Mouse (Mus musculus): Measurements from ENCODE around the gene Tbcd. TPM values are rescaled to one million over a fixed set of nuclear protein-coding genes. Genes with fewer than 3 reads are reported as not detected.

The Tbcd gene
- polyA plus RNA-seq, 1 experiment = 84.6 TPM

- TF ChIP-seq POLR2A (IDR thresholded peaks at IDR 0.05; ENCODE audit: borderline replicate concordance, extremely low read depth, insufficient read depth, insufficient read length, poor library complexity, severe bottlenecking) (no peak), CTCF (IDR thresholded peaks at IDR 0.05; ENCODE audit: borderline replicate concordance, extremely low read depth, insufficient read depth, insufficient read length) (no peak)
- no peak for DNase-seq (ENCODE audit: low read depth)
These were observed 27.9 kb downstream of the Tbcd start for GRCm38 (mm10) chr11:121479476-121480203.

GRCm38 (mm10) chr11:121481129-121481528 is 29.4 kb downstream of the Tbcd start:
- no peak for DNase-seq (ENCODE audit: low read depth)
- TF ChIP-seq POLR2A (IDR thresholded peaks at IDR 0.05; ENCODE audit: borderline replicate concordance, extremely low read depth, insufficient read depth, insufficient read length, poor library complexity, severe bottlenecking) (no peak), CTCF (IDR thresholded peaks at IDR 0.05; ENCODE audit: borderline replicate concordance, extremely low read depth, insufficient read depth, insufficient read length) (no peak)

GRCm38 (mm10) chr11:121485882-121486281 is 34.1 kb downstream of the Tbcd start:
- no peak for DNase-seq (ENCODE audit: low read depth)

GRCm38 (mm10) chr11:121490651-121491050 is 38.9 kb downstream of the Tbcd start:
- TF ChIP-seq CTCF (IDR thresholded peaks at IDR 0.05; ENCODE audit: borderline replicate concordance, extremely low read depth, insufficient read depth, insufficient read length) (no peak), POLR2A (IDR thresholded peaks at IDR 0.05; ENCODE audit: borderline replicate concordance, extremely low read depth, insufficient read depth, insufficient read length, poor library complexity, severe bottlenecking) (no peak)
- DNase-seq (ENCODE audit: low read depth) = no peak

More at GRCm38 (mm10) chr11:121485882-121486281, 34.1 kb downstream of the Tbcd start:
- TF ChIP-seq CTCF (IDR thresholded peaks at IDR 0.05; ENCODE audit: borderline replicate concordance, extremely low read depth, insufficient read depth, insufficient read length) (no peak), POLR2A (IDR thresholded peaks at IDR 0.05; ENCODE audit: borderline replicate concordance, extremely low read depth, insufficient read depth, insufficient read length, poor library complexity, severe bottlenecking) (no peak)

- no peak for DNase-seq (ENCODE audit: low read depth)
- TF ChIP-seq POLR2A (IDR thresholded peaks at IDR 0.05; ENCODE audit: borderline replicate concordance, extremely low read depth, insufficient read depth, insufficient read length, poor library complexity, severe bottlenecking) (no peak), CTCF (IDR thresholded peaks at IDR 0.05; ENCODE audit: borderline replicate concordance, extremely low read depth, insufficient read depth, insufficient read length) (no peak)
These were observed 48.8 kb downstream of the Tbcd start for GRCm38 (mm10) chr11:121500595-121500994.

GRCm38 (mm10) chr11:121501525-121501924 is 49.8 kb downstream of the Tbcd start:
- TF ChIP-seq POLR2A (IDR thresholded peaks at IDR 0.05; ENCODE audit: borderline replicate concordance, extremely low read depth, insufficient read depth, insufficient read length, poor library complexity, severe bottlenecking) = no peak
- no peak for TF ChIP-seq CTCF (IDR thresholded peaks at IDR 0.05; ENCODE audit: borderline replicate concordance, extremely low read depth, insufficient read depth, insufficient read length)

GRCm38 (mm10) chr11:121502000-121502860 is 50.5 kb downstream of the Tbcd start:
- peak; percentile 41 for DNase-seq (ENCODE audit: low read depth)
- TF ChIP-seq POLR2A (IDR thresholded peaks at IDR 0.05; ENCODE audit: borderline replicate concordance, extremely low read depth, insufficient read depth, insufficient read length, poor library complexity, severe bottlenecking) (no peak), CTCF (IDR thresholded peaks at IDR 0.05; ENCODE audit: borderline replicate concordance, extremely low read depth, insufficient read depth, insufficient read length) (no peak)

More at GRCm38 (mm10) chr11:121501525-121501924, 49.8 kb downstream of the Tbcd start:
- no peak for DNase-seq (ENCODE audit: low read depth)

- no peak for DNase-seq (ENCODE audit: low read depth)
- TF ChIP-seq CTCF (IDR thresholded peaks at IDR 0.05; ENCODE audit: borderline replicate concordance, extremely low read depth, insufficient read depth, insufficient read length) = no peak
- TF ChIP-seq POLR2A (IDR thresholded peaks at IDR 0.05; ENCODE audit: borderline replicate concordance, extremely low read depth, insufficient read depth, insufficient read length, poor library complexity, severe bottlenecking) = no peak
These were observed 56.7 kb downstream of the Tbcd start for GRCm38 (mm10) chr11:121508478-121508877.

- TF ChIP-seq CTCF (IDR thresholded peaks at IDR 0.05; ENCODE audit: borderline replicate concordance, extremely low read depth, insufficient read depth, insufficient read length) (no peak), POLR2A (IDR thresholded peaks at IDR 0.05; ENCODE audit: borderline replicate concordance, extremely low read depth, insufficient read depth, insufficient read length, poor library complexity, severe bottlenecking) (no peak)
- no peak for DNase-seq (ENCODE audit: low read depth)
These were observed 58.9 kb downstream of the Tbcd start for GRCm38 (mm10) chr11:121510512-121511246.

- TF ChIP-seq POLR2A (IDR thresholded peaks at IDR 0.05; ENCODE audit: borderline replicate concordance, extremely low read depth, insufficient read depth, insufficient read length, poor library complexity, severe bottlenecking) (no peak), CTCF (IDR thresholded peaks at IDR 0.05; ENCODE audit: borderline replicate concordance, extremely low read depth, insufficient read depth, insufficient read length) (no peak)
- peak; percentile 27 for DNase-seq (ENCODE audit: low read depth)
These were observed 61.3 kb downstream of the Tbcd start for GRCm38 (mm10) chr11:121512896-121513572.

Measured in brain, embryonic 14.5 days (tissue).